Mouse (Mus musculus): ENCODE measurements around the gene Rnh1. TPM values are rescaled to one million over a fixed set of nuclear protein-coding genes. Genes with fewer than 3 reads are reported as not detected.

The Rnh1 gene
- polyA plus RNA-seq, 1 experiment from 2014 or later, result 45.3 TPM

- H3K4me2 ChIP-seq (ENCODE audit: low read depth, low read length), result peak overlapping the region; percentile 77
- under 1% methylated on average over 58 of the region's 59 CpGs for WGBS
- ATAC-seq (ENCODE audit: low read depth), result peak; percentile 99
- peaks cover 11% of the 10 kb centered on the region; the same call in 1 of the 2 replicates for H3K36me3 ChIP-seq (ENCODE audit: control insufficient read depth, insufficient read depth, low read length)
- H3K27me3 ChIP-seq (ENCODE audit: control insufficient read depth, insufficient read depth, low read length), result no peaks in the 10 kb centered on the region
- H3K9me3 ChIP-seq (ENCODE audit: control insufficient read depth, low read length), result no peaks in the 10 kb centered on the region
- peaks cover 11% of the 10 kb centered on the region; the same call in 1 of the 2 replicates for H3K4me1 ChIP-seq (ENCODE audit: control insufficient read depth, insufficient read depth, low read length)
- H3K9ac ChIP-seq (replicated peaks; ENCODE audit: low read depth, low read length), result peak overlapping the region; percentile 89
- peak overlapping the region; percentile 52; the same call in 1 of the 2 replicates for H3K27ac ChIP-seq (ENCODE audit: low read depth, low read length)
- H3K4me3 ChIP-seq (ENCODE audit: low read depth, low read length), result peak overlapping the region; percentile 90
Measured at GRCm38 (mm10) chr7:141131024-141131820, 41.4 kb downstream of the Rnh1 start.

- no peaks in the 10 kb centered on the region for H3K27me3 ChIP-seq (ENCODE audit: control insufficient read depth, insufficient read depth, low read length)
- H3K4me2 ChIP-seq (ENCODE audit: low read depth, low read length), result peak overlapping the region; percentile 51
- H3K36me3 ChIP-seq (ENCODE audit: control insufficient read depth, insufficient read depth, low read length), result no peaks in the 10 kb centered on the region
- H3K9ac ChIP-seq (replicated peaks; ENCODE audit: low read depth, low read length), result peak overlapping the region; percentile 53
- no peaks in the 10 kb centered on the region for H3K4me1 ChIP-seq (ENCODE audit: control insufficient read depth, insufficient read depth, low read length)
- H3K4me3 ChIP-seq (ENCODE audit: low read depth, low read length), result peak overlapping the region; percentile 39
- H3K27ac ChIP-seq (ENCODE audit: low read depth, low read length), result peak overlapping the region; percentile 84
- ATAC-seq (ENCODE audit: low read depth), result peak; percentile 4; the same call in 1 of the 2 replicates
- H3K9me3 ChIP-seq (ENCODE audit: control insufficient read depth, low read length), result no peaks in the 10 kb centered on the region
- 1% methylated on average over 15 of the region's 15 CpGs for WGBS
Measured at GRCm38 (mm10) chr7:141123517-141123856, 49.2 kb downstream of the Rnh1 start.

GRCm38 (mm10) chr7:141122689-141123516 is 49.8 kb downstream of the Rnh1 start:
- Histone ChIP-seq H3K4me1 (ENCODE audit: control insufficient read depth, insufficient read depth, low read length) (no peaks in the 10 kb centered on the region), H3K36me3 (ENCODE audit: control insufficient read depth, insufficient read depth, low read length) (no peaks in the 10 kb centered on the region), H3K27me3 (ENCODE audit: control insufficient read depth, insufficient read depth, low read length) (no peaks in the 10 kb centered on the region), H3K4me3 (ENCODE audit: low read depth, low read length) (peak overlapping the region; percentile 39), H3K9ac (replicated peaks; ENCODE audit: low read depth, low read length) (peak overlapping the region; percentile 53), H3K4me2 (ENCODE audit: low read depth, low read length) (peak overlapping the region; percentile 51), H3K9me3 (ENCODE audit: control insufficient read depth, low read length) (no peaks in the 10 kb centered on the region), H3K27ac (ENCODE audit: low read depth, low read length) (peak overlapping the region; percentile 84)
- 2% methylated on average over 29 of the region's 29 CpGs for WGBS
- ATAC-seq (ENCODE audit: low read depth), result peak; percentile 96

DNA sequence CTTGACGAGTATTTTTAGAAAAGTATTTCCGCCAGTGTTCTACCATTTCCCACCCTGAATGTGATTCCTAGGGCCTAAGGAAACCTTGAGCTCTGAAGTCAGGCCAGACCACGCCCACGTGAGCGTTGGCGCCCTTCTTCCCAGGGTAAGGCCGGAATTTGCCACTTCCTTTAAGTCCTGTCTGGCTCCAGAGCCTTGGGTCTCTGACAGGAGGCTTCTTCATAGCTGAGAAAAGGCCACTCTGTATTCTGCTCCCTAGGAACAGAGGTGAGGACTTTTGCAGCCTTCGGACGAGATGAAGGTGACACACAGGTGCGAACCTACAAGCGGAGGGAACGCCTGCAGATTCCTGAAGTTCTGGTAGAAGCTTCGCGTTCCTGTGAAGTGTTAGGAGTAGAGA is 50.4 kb downstream of the Rnh1 start, which contains the start of gene Ptdss2:
Gene Ptdss2 (plus strand): TSS at position 138 of the 400 bp plus-strand sequence.
- WGBS, result 55% methylated on average over 14 of the region's 14 CpGs
- Histone ChIP-seq H3K36me3 (ENCODE audit: control insufficient read depth, insufficient read depth, low read length) (no peaks in the 10 kb centered on the region), H3K4me3 (ENCODE audit: low read depth, low read length) (peak within 1 kb of the TSS; percentile 39), H3K9me3 (ENCODE audit: control insufficient read depth, low read length) (no peaks in the 10 kb centered on the region), H3K27ac (ENCODE audit: low read depth, low read length) (peak within 1 kb of the TSS; percentile 84), H3K4me2 (ENCODE audit: low read depth, low read length) (peak within 1 kb of the TSS; percentile 51), H3K9ac (replicated peaks; ENCODE audit: low read depth, low read length) (peak within 1 kb of the TSS; percentile 53), H3K4me1 (ENCODE audit: control insufficient read depth, insufficient read depth, low read length) (no peaks in the 10 kb centered on the region), H3K27me3 (ENCODE audit: control insufficient read depth, insufficient read depth, low read length) (no peaks in the 10 kb centered on the region)
- no peak for ATAC-seq (ENCODE audit: low read depth)

GRCm38 (mm10) chr7:141121051-141121531 is 51.6 kb downstream of the Rnh1 start:
- Histone ChIP-seq H3K27ac (ENCODE audit: low read depth, low read length) (no peak overlapping the region), H3K9me3 (ENCODE audit: control insufficient read depth, low read length) (no peaks in the 10 kb centered on the region), H3K9ac (replicated peaks; ENCODE audit: low read depth, low read length) (no peak overlapping the region), H3K36me3 (ENCODE audit: control insufficient read depth, insufficient read depth, low read length) (no peaks in the 10 kb centered on the region), H3K4me1 (ENCODE audit: control insufficient read depth, insufficient read depth, low read length) (no peaks in the 10 kb centered on the region), H3K4me3 (ENCODE audit: low read depth, low read length) (no peak overlapping the region), H3K27me3 (ENCODE audit: control insufficient read depth, insufficient read depth, low read length) (no peaks in the 10 kb centered on the region), H3K4me2 (ENCODE audit: low read depth, low read length) (no peak overlapping the region)
- WGBS, result 81% methylated on average over 5 of the region's 5 CpGs
- ATAC-seq (ENCODE audit: low read depth), result no peak

GRCm38 (mm10) chr7:141120605-141121004 is 52.1 kb downstream of the Rnh1 start:
- Histone ChIP-seq H3K4me1 (ENCODE audit: control insufficient read depth, insufficient read depth, low read length) (no peaks in the 10 kb centered on the region), H3K9me3 (ENCODE audit: control insufficient read depth, low read length) (no peaks in the 10 kb centered on the region), H3K4me3 (ENCODE audit: low read depth, low read length) (no peak overlapping the region), H3K27me3 (ENCODE audit: control insufficient read depth, insufficient read depth, low read length) (no peaks in the 10 kb centered on the region), H3K4me2 (ENCODE audit: low read depth, low read length) (no peak overlapping the region), H3K27ac (ENCODE audit: low read depth, low read length) (no peak overlapping the region), H3K36me3 (ENCODE audit: control insufficient read depth, insufficient read depth, low read length) (no peaks in the 10 kb centered on the region), H3K9ac (replicated peaks; ENCODE audit: low read depth, low read length) (no peak overlapping the region)
- ATAC-seq (ENCODE audit: low read depth), result no peak
- WGBS, result 92% methylated on average over 3 of the region's 3 CpGs

- no peak for ATAC-seq (ENCODE audit: low read depth)
- Histone ChIP-seq H3K27me3 (ENCODE audit: control insufficient read depth, insufficient read depth, low read length) (no peaks in the 10 kb centered on the region), H3K4me3 (ENCODE audit: low read depth, low read length) (no peak overlapping the region), H3K9ac (replicated peaks; ENCODE audit: low read depth, low read length) (no peak overlapping the region), H3K27ac (ENCODE audit: low read depth, low read length) (no peak overlapping the region), H3K9me3 (ENCODE audit: control insufficient read depth, low read length) (no peaks in the 10 kb centered on the region), H3K4me2 (ENCODE audit: low read depth, low read length) (no peak overlapping the region), H3K4me1 (ENCODE audit: control insufficient read depth, insufficient read depth, low read length) (no peaks in the 10 kb centered on the region), H3K36me3 (ENCODE audit: control insufficient read depth, insufficient read depth, low read length) (no peaks in the 10 kb centered on the region)
- WGBS, result 80% methylated on average over 3 of the region's 3 CpGs
Measured at GRCm38 (mm10) chr7:141119487-141119886, 53.2 kb downstream of the Rnh1 start.

DNA sequence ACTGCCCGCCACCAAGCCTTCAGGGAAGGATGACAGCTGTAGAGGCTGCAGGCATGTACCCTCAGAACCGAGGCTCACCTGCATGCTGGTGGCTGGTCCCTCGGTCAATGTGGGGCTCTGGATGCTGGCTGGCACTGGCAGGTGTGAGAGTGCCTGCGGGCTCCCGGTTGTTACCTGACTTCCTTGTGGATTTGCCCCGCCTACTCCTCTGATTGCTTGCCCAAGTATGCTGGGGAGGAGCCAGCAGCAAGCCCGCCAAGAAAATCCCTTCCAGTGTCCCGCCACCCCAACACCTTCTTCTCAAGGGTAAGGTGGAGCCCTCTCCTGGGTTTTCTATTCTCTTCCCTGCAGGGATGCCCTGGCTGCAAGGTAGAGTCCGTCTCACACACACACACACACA is 55.0 kb downstream of the Rnh1 start, which contains the start of gene Ano9:
Gene Ano9 (minus strand): TSS at position 171 of the 400 bp plus-strand sequence.
- Histone ChIP-seq H3K36me3 (ENCODE audit: control insufficient read depth, insufficient read depth, low read length) (no peaks in the 10 kb centered on the region), H3K4me2 (ENCODE audit: low read depth, low read length) (no peak within 1 kb of the TSS), H3K4me3 (ENCODE audit: low read depth, low read length) (no peak within 1 kb of the TSS), H3K27ac (ENCODE audit: low read depth, low read length) (no peak within 1 kb of the TSS), H3K27me3 (ENCODE audit: control insufficient read depth, insufficient read depth, low read length) (no peaks in the 10 kb centered on the region), H3K9me3 (ENCODE audit: control insufficient read depth, low read length) (no peaks in the 10 kb centered on the region), H3K4me1 (ENCODE audit: control insufficient read depth, insufficient read depth, low read length) (no peaks in the 10 kb centered on the region), H3K9ac (replicated peaks; ENCODE audit: low read depth, low read length) (no peak within 1 kb of the TSS)
- 16% methylated on average over 9 of the region's 9 CpGs for WGBS
- no peak for ATAC-seq (ENCODE audit: low read depth)
